Mouse (Mus musculus) hindbrain, embryonic 16.5 days (tissue): ENCODE results near the gene Kif3a. TPM values are rescaled to one million over a fixed set of nuclear protein-coding genes. Genes with fewer than 3 reads are reported as not detected.

Source experiments
- ATAC-seq: fragments of 200-750 bp; cut with Nextera tagmentation; 2 replicates; pipeline ENCODE4 v1.8.0; 2017; ENCODE audit warnings: moderate TSS enrichment, moderate library complexity
- H3K27ac ChIP-seq: fragments of 300-500 bp; sonication (generic); 2 replicates; pipeline ENCODE4 v1.5.1; 2014; ENCODE audit warnings: low read depth, mild to moderate bottlenecking, control low read depth, low read length, moderate library complexity
- H3K27me3 ChIP-seq: fragments of 300-500 bp; sonication (generic); replicated peaks from 2 replicates; pipeline ENCODE4 v1.6.1; 2014; ENCODE audit warnings: low read length; ENCODE audit not compliant: control insufficient read depth, insufficient read depth
- H3K36me3 ChIP-seq: fragments of 300-500 bp; sonication (generic); 2 replicates; pipeline ENCODE4 v1.6.1; 2014; ENCODE audit warnings: mild to moderate bottlenecking, low read length, moderate library complexity, mixed read lengths; ENCODE audit not compliant: control insufficient read depth, insufficient read depth
- H3K4me1 ChIP-seq: fragments of 300-500 bp; sonication (generic); 2 replicates; pipeline ENCODE4 v1.6.1; 2014; ENCODE audit warnings: low read depth, low read length; ENCODE audit not compliant: control insufficient read depth, insufficient read depth
- H3K4me2 ChIP-seq: fragments of 300-500 bp; sonication (generic); 2 replicates; pipeline ENCODE4 v1.6.1; 2014; ENCODE audit warnings: mild to moderate bottlenecking, low read length, control low read depth, moderate library complexity
- H3K4me3 ChIP-seq: fragments of 300-500 bp; sonication (generic); 2 replicates; pipeline ENCODE4 v1.5.1; 2014; ENCODE audit warnings: mild to moderate bottlenecking, low read length, control low read depth, moderate library complexity
- H3K9ac ChIP-seq: fragments of 300-500 bp; sonication (generic); 2 replicates; pipeline ENCODE4 v1.6.1; 2014; ENCODE audit warnings: low read depth, mild to moderate bottlenecking, control low read depth, low read length, moderate library complexity
- H3K9me3 ChIP-seq: fragments of 300-500 bp; sonication (generic); 2 replicates; pipeline ENCODE4 v1.6.1; 2014; ENCODE audit warnings: mild to moderate bottlenecking, low read length, moderate library complexity; ENCODE audit not compliant: control insufficient read depth
- WGBS: fragments of 180-500 bp; shearing (Covaris S2); extraction: QIAGEN DNeasy Blood & Tissue Kit; methylation state at CpG from one replicate; pipeline ENCODE4 v1.1.7; 2014; 5-methylcytosine and 5-hydroxymethylcytosine counted together
- polyA plus RNA-seq: library from polyadenylated mRNA; unstranded; fragments of >200 nt; fragmentation: Nextera tagmentation; extraction: Ambion mirVana; gene quantifications from 2 replicates; pipeline ENCODE4 v1.2.1, GENCODE M21; 2015

Gene Kif3a
- polyA plus RNA-seq, 1 experiment from 2014 or later, result 352 TPM

- Histone ChIP-seq H3K4me3 (no peak overlapping the region), H3K4me2 (no peak overlapping the region), H3K27me3 (no peaks in the 10 kb centered on the region), H3K9me3 (no peaks in the 10 kb centered on the region), H3K9ac (no peak overlapping the region), H3K4me1 (no peaks in the 10 kb centered on the region), H3K27ac (no peak overlapping the region), H3K36me3 (peaks cover 33% of the 10 kb centered on the region)
- WGBS, result 53% methylated on average over 15 of the region's 15 CpGs
- peak; percentile 62; the same call in 1 of the 2 replicates for ATAC-seq
These were observed 28.1 kb upstream of the Kif3a start for GRCm38 (mm10) chr11:53539002-53539491.

- 79% methylated on average over 3 of the region's 3 CpGs for WGBS
- no peaks in the 10 kb centered on the region for H3K27me3 ChIP-seq
- no peaks in the 10 kb centered on the region for H3K9me3 ChIP-seq
- no peak overlapping the region for H3K4me2 ChIP-seq
- H3K36me3 ChIP-seq, result peaks cover 20% of the 10 kb centered on the region
- no peak overlapping the region for H3K27ac ChIP-seq
- H3K4me1 ChIP-seq, result no peaks in the 10 kb centered on the region
- no peak overlapping the region; the same call in 1 of the 2 replicates for H3K9ac ChIP-seq
- no peak overlapping the region for H3K4me3 ChIP-seq
- ATAC-seq, result no peak
These were observed 26.8 kb upstream of the Kif3a start for GRCm38 (mm10) chr11:53540394-53540793.

GRCm38 (mm10) chr11:53541222-53541621 lies 26.0 kb upstream of the Kif3a start:
- Histone ChIP-seq H3K4me2 (no peak overlapping the region), H3K27ac (no peak overlapping the region), H3K4me3 (no peak overlapping the region), H3K4me1 (no peaks in the 10 kb centered on the region), H3K9ac (no peak overlapping the region), H3K27me3 (no peaks in the 10 kb centered on the region), H3K36me3 (peaks cover 13% of the 10 kb centered on the region), H3K9me3 (no peaks in the 10 kb centered on the region)
- no peak for ATAC-seq
- WGBS, result 80% methylated on average over 11 of the region's 11 CpGs

- Histone ChIP-seq H3K9ac (no peak overlapping the region), H3K27me3 (no peaks in the 10 kb centered on the region), H3K27ac (no peak overlapping the region), H3K4me3 (no peak overlapping the region), H3K36me3 (peaks cover 2% of the 10 kb centered on the region; the same call in 1 of the 2 replicates), H3K9me3 (no peaks in the 10 kb centered on the region), H3K4me1 (no peaks in the 10 kb centered on the region), H3K4me2 (no peak overlapping the region)
- no peak for ATAC-seq
- WGBS, result 74% methylated on average over 7 of the region's 7 CpGs
These were observed 24.2 kb upstream of the Kif3a start for GRCm38 (mm10) chr11:53543021-53543420.

GRCm38 (mm10) chr11:53546271-53546670 lies 20.9 kb upstream of the Kif3a start:
- no peak overlapping the region for H3K4me2 ChIP-seq
- H3K9me3 ChIP-seq, result no peaks in the 10 kb centered on the region
- no peak overlapping the region for H3K4me3 ChIP-seq
- H3K36me3 ChIP-seq, result no peaks in the 10 kb centered on the region
- ATAC-seq, result peak; percentile 54; the same call in 1 of the 2 replicates
- no peak overlapping the region for H3K9ac ChIP-seq
- no peak overlapping the region for H3K27ac ChIP-seq
- H3K4me1 ChIP-seq, result no peaks in the 10 kb centered on the region
- WGBS, result 43% methylated on average over 6 of the region's 6 CpGs
- no peaks in the 10 kb centered on the region for H3K27me3 ChIP-seq

DNA sequence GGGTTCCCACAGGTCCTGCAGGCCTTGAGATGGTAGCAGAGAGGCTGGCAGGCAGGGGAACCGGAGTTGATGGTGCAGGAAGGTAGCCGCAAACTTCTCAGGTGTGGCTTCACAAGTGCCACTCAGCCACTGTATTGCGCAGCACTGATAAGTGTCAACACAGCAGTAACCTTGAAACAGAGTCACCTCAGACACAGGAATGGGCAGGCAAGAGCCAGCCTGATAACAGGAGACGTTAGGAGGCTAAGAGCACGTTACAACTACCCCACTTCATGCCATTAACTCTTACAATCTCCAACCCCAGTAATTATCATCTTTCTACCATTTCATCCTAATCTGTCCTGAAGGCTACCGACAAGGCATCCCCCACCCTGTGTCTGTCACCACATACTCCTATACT lies 19.6 kb upstream of the Kif3a start:
- Histone ChIP-seq H3K4me2 (no peak overlapping the region), H3K27ac (no peak overlapping the region), H3K4me3 (no peak overlapping the region), H3K4me1 (no peaks in the 10 kb centered on the region), H3K27me3 (no peaks in the 10 kb centered on the region), H3K36me3 (no peaks in the 10 kb centered on the region), H3K9ac (no peak overlapping the region), H3K9me3 (no peaks in the 10 kb centered on the region)
- no peak for ATAC-seq
- 91% methylated on average over 6 of the region's 6 CpGs for WGBS

- Histone ChIP-seq H3K9ac (no peak overlapping the region), H3K36me3 (no peaks in the 10 kb centered on the region), H3K27me3 (no peaks in the 10 kb centered on the region), H3K4me2 (no peak overlapping the region), H3K27ac (no peak overlapping the region), H3K4me1 (no peaks in the 10 kb centered on the region), H3K9me3 (no peaks in the 10 kb centered on the region), H3K4me3 (no peak overlapping the region)
- no peak for ATAC-seq
- 85% methylated on average over 19 of the region's 19 CpGs for WGBS
These were observed 19.1 kb upstream of the Kif3a start for GRCm38 (mm10) chr11:53548036-53548605.

- no peak overlapping the region for H3K4me2 ChIP-seq
- H3K27ac ChIP-seq, result no peak overlapping the region
- no peaks in the 10 kb centered on the region for H3K9me3 ChIP-seq
- no peaks in the 10 kb centered on the region for H3K36me3 ChIP-seq
- H3K4me1 ChIP-seq, result no peaks in the 10 kb centered on the region
- 91% methylated on average over 1 of the region's 1 CpGs for WGBS
- no peak overlapping the region for H3K9ac ChIP-seq
- no peak for ATAC-seq
- H3K27me3 ChIP-seq, result no peaks in the 10 kb centered on the region
- no peak overlapping the region for H3K4me3 ChIP-seq
These were observed 16.5 kb upstream of the Kif3a start for GRCm38 (mm10) chr11:53550714-53551113.

DNA sequence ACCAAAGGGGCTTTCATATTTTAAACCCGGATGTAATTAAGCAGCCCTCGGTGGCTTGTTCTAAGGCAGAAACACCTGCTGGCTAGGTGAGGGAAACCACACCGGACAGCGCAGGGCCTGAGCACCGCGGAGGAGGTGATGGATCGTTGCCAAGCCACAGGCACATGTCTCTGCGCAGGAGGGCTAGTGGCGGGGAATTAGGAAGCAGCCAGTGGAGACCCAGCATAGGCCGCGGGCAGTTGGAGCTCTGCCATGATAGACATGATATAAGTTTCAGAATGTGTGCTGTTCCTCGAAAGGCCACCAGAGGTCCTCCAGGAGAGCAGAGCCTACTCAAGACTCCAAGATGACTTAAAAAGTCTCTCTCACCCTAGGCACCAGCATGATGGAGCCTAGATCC lies 15.4 kb upstream of the Kif3a start:
- no peak for ATAC-seq
- no peak overlapping the region for H3K4me3 ChIP-seq
- WGBS, result 64% methylated on average over 12 of the region's 12 CpGs

More for the DNA sequence above, 15.4 kb upstream of the Kif3a start:
- H3K4me2 ChIP-seq, result no peak overlapping the region
- H3K4me1 ChIP-seq, result no peaks in the 10 kb centered on the region
- no peaks in the 10 kb centered on the region for H3K9me3 ChIP-seq
- H3K27me3 ChIP-seq, result no peaks in the 10 kb centered on the region
- no peak overlapping the region for H3K9ac ChIP-seq
- no peaks in the 10 kb centered on the region for H3K36me3 ChIP-seq
- H3K27ac ChIP-seq, result no peak overlapping the region
